Mouse (Mus musculus) spleen, postnatal 10 days (tissue): ENCODE measurements around the gene Ghdc.

ENCODE experiments used
- DNase-seq, 2 experiments: peaks; one replicate each; pipeline ENCODE4 v3.0.0; 2021 to 2022; ENCODE audit warnings: low spot score in 2 of 2

The Ghdc gene

DNA sequence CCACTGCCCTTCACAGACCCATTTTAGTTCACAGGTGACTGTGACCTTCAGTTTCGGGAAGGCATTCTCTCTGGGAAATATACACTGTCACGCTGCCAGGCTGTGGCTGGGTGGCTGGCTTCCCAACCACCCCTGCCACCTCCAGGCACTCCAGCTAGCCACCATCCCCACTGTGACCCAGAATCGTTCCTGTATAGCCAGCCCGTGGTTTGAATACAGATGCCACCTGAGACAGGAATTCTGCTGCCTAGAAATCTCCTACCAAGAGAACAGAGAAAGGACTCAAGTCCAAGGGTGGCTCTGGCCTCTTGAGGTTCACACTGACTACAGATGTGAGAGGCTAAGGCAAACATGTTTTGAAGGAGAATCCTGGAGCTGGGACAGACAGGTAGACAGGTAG lies 51.9 kb downstream of the Ghdc start:
- DNase-seq = no peak

DNA sequence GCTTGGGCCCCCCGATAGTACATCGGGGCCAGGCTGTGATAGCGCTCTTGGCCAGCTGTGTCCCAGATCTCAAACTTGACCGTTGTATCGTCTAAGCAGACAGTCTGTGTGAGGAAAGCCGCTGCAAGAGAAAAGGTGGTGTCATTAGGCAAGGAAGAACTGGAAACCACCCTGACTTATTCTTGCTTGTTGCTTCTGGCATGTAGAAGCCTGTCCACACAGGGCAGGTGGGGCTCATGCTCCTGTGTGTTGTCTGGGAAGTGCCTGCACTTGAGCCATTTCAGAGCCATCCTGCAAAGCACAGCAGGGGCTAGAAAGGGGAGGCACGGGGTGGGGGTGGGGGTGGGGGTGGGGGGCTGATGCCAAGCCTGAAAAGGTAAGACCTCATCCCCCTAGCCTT lies 52.3 kb downstream of the Ghdc start:
- no peak for DNase-seq

DNA sequence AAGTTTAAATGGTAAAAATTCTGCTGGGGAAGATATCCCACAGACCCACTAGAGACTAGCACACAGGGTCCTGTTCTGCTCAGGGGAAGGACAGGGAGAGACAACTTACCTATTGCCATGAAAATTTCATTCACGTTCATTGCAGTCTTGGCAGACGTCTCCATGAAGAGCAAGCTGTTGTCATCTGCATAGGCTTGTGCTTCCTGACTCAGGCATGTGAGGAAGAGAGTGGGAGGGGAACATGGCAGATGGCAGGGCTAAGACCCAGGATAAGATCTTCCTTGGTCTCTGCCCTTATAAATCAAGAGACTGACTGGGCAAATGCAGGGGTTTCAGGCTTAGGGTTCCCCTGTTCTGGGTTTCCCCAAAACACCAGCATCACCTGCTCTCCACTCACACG lies 54.1 kb downstream of the Ghdc start:
- DNase-seq = no peak
